Mouse (Mus musculus) myocyte (in vitro differentiated cells): Measurements from ENCODE around the gene St5.

ENCODE experiments used
- E2F4 ChIP-seq: IDR thresholded peaks from one replicate; pipeline ENCODE4 v1.6.1; 2011; ENCODE audit warnings: mild to moderate bottlenecking, control low read depth, moderate library complexity; ENCODE audit not compliant: insufficient read depth
- MAX ChIP-seq: IDR thresholded peaks from one replicate; pipeline ENCODE4 v1.6.1; 2011; ENCODE audit warnings: low read depth, mild to moderate bottlenecking, control low read depth
- MYOG ChIP-seq, 3 experiments: IDR thresholded peaks; one replicate each; pipeline ENCODE4 v1.6.1; 2011; ENCODE audit warnings: control low read depth in 2 of 3, low read depth in 2 of 3, mild to moderate bottlenecking in 2 of 3; ENCODE audit not compliant: insufficient read length in 2 of 3, control insufficient read depth in 1 of 3, insufficient read depth in 1 of 3
- POLR2A ChIP-seq: IDR thresholded peaks from one replicate; pipeline ENCODE4 v1.6.1; 2011; ENCODE audit warnings: low read depth, mild to moderate bottlenecking, control low read depth, moderate library complexity; ENCODE audit not compliant: insufficient read length
- POLR2AphosphoS2 ChIP-seq: IDR thresholded peaks from one replicate; pipeline ENCODE4 v1.6.1; 2011; ENCODE audit warnings: low read depth, control low read depth; ENCODE audit not compliant: insufficient read length
- REST ChIP-seq: IDR thresholded peaks from one replicate; pipeline ENCODE4 v1.6.1; 2011; ENCODE audit warnings: mild to moderate bottlenecking, control low read depth, moderate library complexity; ENCODE audit not compliant: insufficient read depth, insufficient read length
- SRF ChIP-seq: IDR thresholded peaks from one replicate; pipeline ENCODE4 v1.6.1; 2011; ENCODE audit warnings: low read depth; ENCODE audit not compliant: control insufficient read depth, insufficient read length
- TCF12 ChIP-seq: IDR thresholded peaks from one replicate; pipeline ENCODE4 v1.6.1; 2011; ENCODE audit warnings: mild to moderate bottlenecking, control low read depth; ENCODE audit not compliant: poor library complexity, insufficient read depth, severe bottlenecking
- TCF3 ChIP-seq: IDR thresholded peaks from one replicate; pipeline ENCODE4 v1.6.1; 2011; ENCODE audit warnings: low read depth, control low read depth; ENCODE audit not compliant: insufficient read length
- USF1 ChIP-seq: IDR thresholded peaks from one replicate; pipeline ENCODE4 v1.6.1; 2011; ENCODE audit warnings: low read depth, mild to moderate bottlenecking, control low read depth, moderate library complexity

- no peak for TF ChIP-seq POLR2A
- no peak for TF ChIP-seq E2F4
- TF ChIP-seq POLR2AphosphoS2, result no peak
- TF ChIP-seq TCF12, result no peak
- no peak for TF ChIP-seq MYOG (IDR thresholded peaks at IDR 0.05; ENCODE audit: control insufficient read depth in 1 of 3, insufficient read depth in 1 of 3, insufficient read length in 2 of 3, low read depth in 2 of 3)
- TF ChIP-seq MAX, result no peak
- no peak for TF ChIP-seq USF1
- no peak for TF ChIP-seq SRF
- TF ChIP-seq TCF3, result no peak
- no peak for TF ChIP-seq REST
Observed at GRCm38 (mm10) chr7:109518036-109518681, 185.2 kb downstream of the St5 start.
